Mouse (Mus musculus) liver, embryonic 14.5 days (tissue): ENCODE measurements at regions not wholly inside any gene's neighbourhood (a gene's known extent, or its start where the extent isn't known, plus 50 kb on each side); places are given as distances from the start of the nearest gene placed in this dataset.

Experiments used
- ATAC-seq: fragments of 200-750 bp; cut with Nextera tagmentation; 2 replicates; pipeline ENCODE4 v1.8.0; 2017; ENCODE audit warnings: moderate number of reproducible peaks, mild to moderate bottlenecking, moderate library complexity; ENCODE audit not compliant: insufficient read depth
- DNase-seq, 3 experiments: peaks; one replicate each; pipeline ENCODE4 v3.0.0-alpha.2; 2012 to 2013; ENCODE audit warnings: low read depth in 3 of 3, low spot score in 3 of 3
- H3K27ac ChIP-seq: fragments of 300-500 bp; sonication (generic); 2 replicates; pipeline ENCODE4 v1.5.1; 2014; ENCODE audit warnings: moderate library complexity, mild to moderate bottlenecking, control low read depth, inconsistent platforms
- H3K27me3 ChIP-seq: fragments of 300-500 bp; sonication (generic); 2 replicates; pipeline ENCODE4 v1.6.1; 2014; ENCODE audit warnings: mild to moderate bottlenecking, low read length, moderate library complexity; ENCODE audit not compliant: control insufficient read depth, insufficient read depth
- H3K36me3 ChIP-seq: fragments of 300-500 bp; sonication (generic); replicated peaks from 2 replicates; pipeline ENCODE4 v1.6.1; 2014; ENCODE audit warnings: low read depth; ENCODE audit not compliant: control insufficient read depth, insufficient read depth
- H3K4me1 ChIP-seq, 2 experiments: fragments of 200-500 bp in 1 of 2; fragments of 300-500 bp in 1 of 2; sonication (generic) in 1 of 2; replicated peaks; 2 replicates each; pipeline ENCODE4 v1.6.1; 2012 to 2014; ENCODE audit warnings: antibody characterized with exemption in 1 of 2, inconsistent platforms in 1 of 2, low read length in 1 of 2; ENCODE audit not compliant: control insufficient read depth in 2 of 2, insufficient read depth in 2 of 2
- H3K4me2 ChIP-seq: fragments of 300-500 bp; sonication (generic); 2 replicates; pipeline ENCODE4 v1.6.1; 2014; ENCODE audit warnings: low read depth, mild to moderate bottlenecking, control low read depth, moderate library complexity
- H3K4me3 ChIP-seq, 2 experiments: fragments of 200-500 bp in 1 of 2; fragments of 300-500 bp in 1 of 2; sonication (generic) in 1 of 2; 2 replicates each; pipeline ENCODE4 v1.5.1; 2012 to 2014; ENCODE audit warnings: low read depth in 2 of 2, low read length in 2 of 2, mild to moderate bottlenecking in 2 of 2, control low read depth in 1 of 2, inconsistent platforms in 1 of 2, moderate library complexity in 1 of 2; ENCODE audit not compliant: insufficient read depth in 1 of 2
- H3K9ac ChIP-seq: fragments of 300-500 bp; sonication (generic); replicated peaks from 2 replicates; pipeline ENCODE4 v1.6.1; 2014; ENCODE audit warnings: mild to moderate bottlenecking, control low read depth, moderate library complexity
- H3K9me3 ChIP-seq: fragments of 300-500 bp; sonication (generic); 2 replicates; pipeline ENCODE4 v1.6.1; 2016; ENCODE audit warnings: low read length, mixed read lengths; ENCODE audit not compliant: control insufficient read depth
- CTCF ChIP-seq: IDR thresholded peaks from 2 replicates; pipeline ENCODE4 v1.5.1; 2016; ENCODE audit warnings: antibody characterized with exemption, low read depth, control low read depth
- EP300 ChIP-seq: IDR thresholded peaks from 2 replicates; pipeline ENCODE4 v1.6.1; 2016; ENCODE audit warnings: antibody characterized with exemption, low read depth
- WGBS: fragments of 180-500 bp; shearing (Covaris S2); extraction: QIAGEN DNeasy Blood & Tissue Kit; methylation state at CpG from one replicate; pipeline ENCODE4 v1.1.7; 2014; ENCODE audit not compliant: insufficient replicate concordance; 5-methylcytosine and 5-hydroxymethylcytosine counted together

DNA sequence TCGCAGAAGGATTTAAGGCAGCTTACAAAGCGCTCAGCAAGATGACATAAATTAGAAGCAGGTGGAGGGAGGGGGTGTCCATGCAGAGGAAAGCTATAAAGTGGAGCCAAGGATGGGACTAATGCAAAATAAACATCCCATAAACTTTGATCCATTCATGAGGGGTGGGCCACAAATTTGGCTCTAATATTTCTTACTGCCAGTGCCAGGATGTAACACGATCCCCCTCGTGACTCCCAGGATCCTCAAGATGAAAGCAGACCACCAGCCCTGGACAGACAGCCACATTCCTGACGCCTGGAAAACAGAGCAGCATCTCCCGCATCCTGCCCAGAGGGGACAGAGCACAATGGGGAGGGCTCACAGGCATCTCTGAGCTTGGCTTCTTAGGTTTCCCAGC, 116.6 kb downstream of the Cyp26b1 start:
- TF ChIP-seq CTCF (no peak), EP300 (no peak)
- Histone ChIP-seq H3K27ac (no peak overlapping the region), H3K27me3 (no peaks in the 10 kb centered on the region), H3K9ac (no peak overlapping the region), H3K4me2 (no peak overlapping the region), H3K36me3 (no peaks in the 10 kb centered on the region), H3K4me1 (no peaks in the 10 kb centered on the region), H3K9me3 (no peaks in the 10 kb centered on the region), H3K4me3 (no peak overlapping the region)
- WGBS: 50% methylated on average over 6 of the region's 6 CpGs
- ATAC-seq (no peak), DNase-seq (no peak)

- Histone ChIP-seq H3K27me3 (no peaks in the 10 kb centered on the region), H3K27ac (no peak overlapping the region), H3K9me3 (no peaks in the 10 kb centered on the region), H3K9ac (no peak overlapping the region), H3K4me2 (no peak overlapping the region), H3K4me1 (no peaks in the 10 kb centered on the region), H3K4me3 (no peak overlapping the region), H3K36me3 (no peaks in the 10 kb centered on the region)
- DNase-seq (no peak), ATAC-seq (no peak)
- 39% methylated on average over 9 of the region's 9 CpGs for WGBS
- TF ChIP-seq EP300 (no peak), CTCF (no peak)
Observed at GRCm38 (mm10) chr6:84476466-84476865, 117.2 kb downstream of the Cyp26b1 start.

DNA sequence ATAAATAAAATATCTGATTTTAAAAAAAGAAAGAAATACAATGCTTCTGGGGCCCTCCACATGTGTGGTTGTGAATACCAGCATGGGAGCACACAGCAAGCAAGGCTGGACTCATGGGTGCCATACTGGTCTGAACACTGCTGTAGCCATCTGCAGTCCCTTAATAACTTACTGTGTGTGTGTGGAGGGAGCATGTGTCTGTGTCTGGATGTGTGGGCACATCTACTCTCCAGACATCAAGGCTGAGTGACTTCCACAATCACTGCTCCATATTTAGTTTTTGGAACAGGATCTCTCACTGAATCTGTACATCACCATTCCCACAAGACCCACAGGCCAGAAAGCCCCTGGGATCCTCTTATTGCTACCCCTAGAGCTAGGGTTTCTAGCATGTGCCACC, 118.9 kb downstream of the Cyp26b1 start:
- Histone ChIP-seq H3K27me3 (no peaks in the 10 kb centered on the region), H3K4me2 (no peak overlapping the region), H3K9me3 (no peaks in the 10 kb centered on the region), H3K9ac (no peak overlapping the region), H3K36me3 (no peaks in the 10 kb centered on the region), H3K27ac (no peak overlapping the region), H3K4me1 (no peaks in the 10 kb centered on the region), H3K4me3 (no peak overlapping the region)
- no peak for ATAC-seq
- no peak for DNase-seq
- no peak for TF ChIP-seq EP300
- no peak for TF ChIP-seq CTCF

DNA sequence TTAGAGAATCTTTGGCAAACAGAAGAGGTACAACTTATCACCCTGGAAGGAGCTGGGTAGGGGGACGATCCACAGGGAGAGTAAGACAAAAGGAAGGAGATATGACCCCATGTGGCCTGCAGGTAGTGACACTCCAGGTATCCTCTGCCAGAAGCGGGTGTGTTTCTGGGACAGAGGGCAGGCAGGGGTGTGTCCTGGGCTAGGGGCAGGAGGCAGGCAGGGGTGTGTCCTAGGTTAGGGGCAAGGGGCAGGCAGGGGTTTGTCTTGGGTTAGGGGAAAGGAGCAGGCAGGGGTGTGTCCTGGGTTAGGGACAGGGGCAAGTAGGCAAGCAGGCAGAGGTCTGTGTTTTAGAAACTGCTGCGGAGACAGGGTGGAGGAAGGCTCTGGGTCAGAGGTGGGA, 120.5 kb downstream of the Cyp26b1 start:
- no peak for ATAC-seq
- no peak overlapping the region for H3K27ac ChIP-seq
- no peaks in the 10 kb centered on the region for H3K9me3 ChIP-seq
- H3K4me3 ChIP-seq: no peak overlapping the region
- H3K36me3 ChIP-seq: no peaks in the 10 kb centered on the region
- no peaks in the 10 kb centered on the region for H3K27me3 ChIP-seq
- TF ChIP-seq EP300 (no peak), CTCF (no peak)
- DNase-seq: no peak
- H3K9ac ChIP-seq: no peak overlapping the region
- WGBS: 54% methylated on average over 3 of the region's 3 CpGs
- no peak overlapping the region for H3K4me2 ChIP-seq
- no peaks in the 10 kb centered on the region for H3K4me1 ChIP-seq

GRCm38 (mm10) chr6:84472287-84472686, 121.4 kb downstream of the Cyp26b1 start:
- Histone ChIP-seq H3K4me1 (no peaks in the 10 kb centered on the region), H3K27ac (no peak overlapping the region), H3K9me3 (no peaks in the 10 kb centered on the region), H3K36me3 (no peaks in the 10 kb centered on the region), H3K9ac (no peak overlapping the region), H3K27me3 (no peaks in the 10 kb centered on the region), H3K4me3 (no peak overlapping the region), H3K4me2 (no peak overlapping the region)
- WGBS: 20% methylated on average over 3 of the region's 3 CpGs
- TF ChIP-seq EP300 (no peak), CTCF (peak; percentile 55)
- no peak for ATAC-seq
- no peak for DNase-seq
